Mouse (Mus musculus) midbrain, embryonic 14.5 days (tissue): ENCODE measurements around the gene Rufy3. TPM values are rescaled to one million over a fixed set of nuclear protein-coding genes. Genes with fewer than 3 reads are reported as not detected.
A peak's percentile ranks its signal among the peaks of the same experiment; 100 is the strongest.

Experiments
- ATAC-seq: fragments of 200-750 bp; cut with Nextera tagmentation; 2 replicates; pipeline ENCODE4 v1.8.0; 2017; ENCODE audit warnings: moderate number of reproducible peaks, moderate library complexity; ENCODE audit not compliant: low FRiP score, low TSS enrichment
- DNase-seq: peaks from one replicate; pipeline ENCODE4 v3.0.0-alpha.2; 2015
- H3K27ac ChIP-seq: fragments of 300-500 bp; sonication (generic); replicated peaks from 2 replicates; pipeline ENCODE4 v1.5.1; 2014; ENCODE audit warnings: mild to moderate bottlenecking, low read depth, low read length, moderate library complexity
- H3K27me3 ChIP-seq: fragments of 300-500 bp; sonication (generic); 2 replicates; pipeline ENCODE4 v1.6.1; 2014; ENCODE audit warnings: low read length, control low read depth, mixed read lengths; ENCODE audit not compliant: control insufficient read depth, insufficient read depth
- H3K36me3 ChIP-seq: fragments of 300-500 bp; sonication (generic); 2 replicates; pipeline ENCODE4 v1.6.1; 2014; ENCODE audit warnings: low read length, control low read depth; ENCODE audit not compliant: control insufficient read depth, insufficient read depth
- H3K4me1 ChIP-seq: fragments of 300-500 bp; sonication (generic); 2 replicates; pipeline ENCODE4 v1.6.1; 2014; ENCODE audit warnings: mild to moderate bottlenecking, antibody characterized with exemption, low read length, control low read depth; ENCODE audit not compliant: control insufficient read depth, insufficient read depth
- H3K4me2 ChIP-seq: fragments of 300-500 bp; sonication (generic); 2 replicates; pipeline ENCODE4 v1.6.1; 2014; ENCODE audit warnings: mild to moderate bottlenecking, low read length, moderate library complexity
- H3K4me3 ChIP-seq: fragments of 300-500 bp; sonication (generic); replicated peaks from 2 replicates; pipeline ENCODE4 v1.5.1; 2014; ENCODE audit warnings: low read depth, low read length
- H3K9ac ChIP-seq: fragments of 300-500 bp; sonication (generic); replicated peaks from 2 replicates; pipeline ENCODE4 v1.6.1; 2014; ENCODE audit warnings: mild to moderate bottlenecking, low read length, moderate library complexity
- H3K9me3 ChIP-seq: fragments of 300-500 bp; sonication (generic); 2 replicates; pipeline ENCODE4 v1.6.1; 2016; ENCODE audit warnings: low read length, control low read depth, mixed read lengths; ENCODE audit not compliant: control insufficient read depth
- WGBS: fragments of 180-500 bp; shearing (Covaris S2); extraction: QIAGEN DNeasy Blood & Tissue Kit; methylation state at CpG from one replicate; pipeline ENCODE4 v1.1.7; 2014; 5-methylcytosine and 5-hydroxymethylcytosine counted together
- polyA plus RNA-seq: library from polyadenylated mRNA; unstranded; fragments of >200 nt; fragmentation: Nextera tagmentation; extraction: Ambion mirVana; gene quantifications from 2 replicates; pipeline ENCODE4 v1.2.1, GENCODE M21; 2014

The Rufy3 gene
- polyA plus RNA-seq, 1 experiment from 2014 or later: 322 TPM

DNA sequence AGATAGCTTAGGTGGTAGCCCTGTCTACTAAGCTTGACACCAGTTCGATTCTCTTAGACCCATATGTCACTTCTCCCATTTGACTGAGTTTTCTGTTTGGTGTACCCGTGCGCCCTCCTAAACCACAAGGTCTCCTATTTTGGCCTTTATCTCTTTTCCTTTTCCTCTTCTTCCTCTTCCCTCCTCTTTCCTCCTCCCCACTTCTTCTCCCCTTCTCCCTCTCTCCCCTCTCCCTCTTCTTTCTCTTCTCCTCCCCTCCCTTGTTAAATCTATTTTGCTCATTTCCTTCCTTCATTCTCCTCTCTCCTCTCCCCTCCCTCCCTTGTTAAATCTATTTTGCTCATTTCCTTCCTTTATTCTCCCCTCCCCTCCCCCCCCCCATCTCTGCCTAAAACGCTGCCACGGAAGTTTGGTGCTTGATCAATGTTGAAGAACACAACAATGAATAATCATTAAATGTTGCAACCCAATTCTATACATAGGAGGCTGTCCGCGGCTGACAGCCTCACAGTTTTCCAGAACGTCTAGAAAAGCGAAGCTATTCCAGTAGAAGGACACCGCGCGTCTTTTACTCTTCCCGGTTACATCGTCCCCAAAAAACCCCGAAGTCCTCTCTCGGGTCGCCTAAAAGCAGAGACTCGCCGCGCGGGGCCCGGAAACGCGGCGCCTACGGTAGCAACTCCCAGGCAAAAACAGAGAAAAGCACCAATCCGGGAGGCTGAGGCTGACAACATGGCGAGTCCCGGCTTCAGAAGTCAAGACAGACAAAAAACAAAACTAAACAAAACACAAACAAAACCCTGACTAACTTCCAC is 11.4 kb upstream of the Rufy3 start:
- peak overlapping the region; percentile 89 for H3K4me3 ChIP-seq
- peaks cover 14% of the 10 kb centered on the region for H3K4me1 ChIP-seq
- H3K9ac ChIP-seq: peak overlapping the region; percentile 48
- H3K36me3 ChIP-seq: no peaks in the 10 kb centered on the region
- peak; percentile 7 for DNase-seq
- H3K27me3 ChIP-seq: no peaks in the 10 kb centered on the region
- H3K27ac ChIP-seq: peak overlapping the region; percentile 82
- WGBS: 7% methylated on average over 29 of the region's 29 CpGs
- H3K4me2 ChIP-seq: peak overlapping the region; percentile 56
- ATAC-seq: peak; percentile 5; the same call in 1 of the 2 replicates
- H3K9me3 ChIP-seq: no peaks in the 10 kb centered on the region

DNA sequence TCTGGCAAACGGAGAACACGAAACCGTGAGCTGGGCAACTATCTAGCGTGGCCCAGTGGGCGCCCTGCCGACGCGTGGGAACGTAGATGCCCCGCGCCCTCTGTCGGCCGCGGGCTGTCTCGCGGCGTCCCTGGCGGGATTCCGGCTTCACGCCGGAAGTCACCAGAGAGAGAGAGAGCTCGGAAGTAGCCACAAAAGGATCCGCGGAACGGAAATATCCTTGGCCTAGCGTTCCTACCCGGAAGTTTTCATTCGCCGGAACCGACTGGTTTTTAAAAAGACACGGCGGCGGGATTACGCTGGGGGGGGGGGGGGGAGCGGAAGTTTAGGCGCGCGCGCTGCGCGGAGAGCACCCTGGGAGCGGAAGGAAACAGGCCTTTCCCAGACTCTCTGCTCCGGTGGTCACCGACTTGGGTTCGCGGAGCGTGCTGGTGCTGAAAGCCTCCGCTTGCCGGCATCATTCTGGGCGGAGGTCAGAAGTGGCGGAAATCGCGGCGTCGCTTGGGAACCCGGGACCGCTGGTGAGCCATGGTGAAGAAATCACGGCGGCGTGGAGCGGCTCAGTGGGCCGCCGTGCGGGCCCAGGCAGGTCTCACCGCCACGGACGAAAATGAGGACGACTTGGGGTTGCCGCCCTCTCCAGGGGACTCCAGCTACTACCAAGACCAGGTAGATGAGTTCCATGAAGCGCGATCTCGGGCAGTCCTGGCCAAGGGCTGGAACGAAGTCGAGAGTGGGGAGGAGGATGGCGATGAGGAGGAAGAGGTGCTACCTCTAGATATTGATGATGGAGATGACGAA is 10.6 kb upstream of the Rufy3 start, which contains the start of gene Utp3:
TSS of gene Utp3 (plus strand) at position 377 of the 801 bp plus-strand sequence.
- peak within 1 kb of the TSS; percentile 89 for H3K4me3 ChIP-seq
- no peaks in the 10 kb centered on the region for H3K27me3 ChIP-seq
- under 1% methylated on average over 76 of the region's 76 CpGs for whole genome bisulfite sequencing
- DNase-seq (peak; percentile 99), ATAC-seq (peak; percentile 96)
- H3K36me3 ChIP-seq: no peaks in the 10 kb centered on the region
- peak within 1 kb of the TSS; percentile 96 for H3K4me2 ChIP-seq
- H3K9ac ChIP-seq: peak within 1 kb of the TSS; percentile 87
- H3K4me1 ChIP-seq: peaks cover 14% of the 10 kb centered on the region
- H3K9me3 ChIP-seq: no peaks in the 10 kb centered on the region
- H3K27ac ChIP-seq: peak within 1 kb of the TSS; percentile 82

DNA sequence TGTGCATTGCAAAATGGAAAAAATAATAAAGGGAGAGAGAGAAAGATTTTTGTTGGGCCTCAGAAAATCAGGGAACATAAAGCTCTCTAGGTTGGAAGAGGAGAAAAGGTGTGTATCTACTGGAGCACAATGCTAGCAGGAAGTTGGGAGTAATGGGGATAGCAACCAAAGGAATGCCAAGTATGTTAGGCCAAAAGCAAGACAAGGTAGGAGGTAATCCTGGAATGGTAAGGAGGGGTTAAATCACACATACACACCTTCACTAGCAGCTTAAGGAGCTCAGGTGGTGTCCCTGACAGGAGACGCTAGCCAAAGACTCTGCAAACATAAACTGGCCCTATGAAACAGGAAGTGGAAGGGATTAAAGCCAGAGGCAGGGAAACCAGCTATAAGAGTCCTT is 5.8 kb upstream of the Rufy3 start:
- H3K9me3 ChIP-seq: no peaks in the 10 kb centered on the region
- H3K27ac ChIP-seq: no peak overlapping the region
- DNase-seq (no peak), ATAC-seq (no peak)
- peaks cover 14% of the 10 kb centered on the region for H3K4me1 ChIP-seq
- no peak overlapping the region for H3K9ac ChIP-seq
- no peaks in the 10 kb centered on the region for H3K36me3 ChIP-seq
- H3K27me3 ChIP-seq: no peaks in the 10 kb centered on the region
- no peak overlapping the region for H3K4me2 ChIP-seq
- WGBS: 46% methylated on average over 1 of the region's 1 CpGs
- H3K4me3 ChIP-seq: no peak overlapping the region

DNA sequence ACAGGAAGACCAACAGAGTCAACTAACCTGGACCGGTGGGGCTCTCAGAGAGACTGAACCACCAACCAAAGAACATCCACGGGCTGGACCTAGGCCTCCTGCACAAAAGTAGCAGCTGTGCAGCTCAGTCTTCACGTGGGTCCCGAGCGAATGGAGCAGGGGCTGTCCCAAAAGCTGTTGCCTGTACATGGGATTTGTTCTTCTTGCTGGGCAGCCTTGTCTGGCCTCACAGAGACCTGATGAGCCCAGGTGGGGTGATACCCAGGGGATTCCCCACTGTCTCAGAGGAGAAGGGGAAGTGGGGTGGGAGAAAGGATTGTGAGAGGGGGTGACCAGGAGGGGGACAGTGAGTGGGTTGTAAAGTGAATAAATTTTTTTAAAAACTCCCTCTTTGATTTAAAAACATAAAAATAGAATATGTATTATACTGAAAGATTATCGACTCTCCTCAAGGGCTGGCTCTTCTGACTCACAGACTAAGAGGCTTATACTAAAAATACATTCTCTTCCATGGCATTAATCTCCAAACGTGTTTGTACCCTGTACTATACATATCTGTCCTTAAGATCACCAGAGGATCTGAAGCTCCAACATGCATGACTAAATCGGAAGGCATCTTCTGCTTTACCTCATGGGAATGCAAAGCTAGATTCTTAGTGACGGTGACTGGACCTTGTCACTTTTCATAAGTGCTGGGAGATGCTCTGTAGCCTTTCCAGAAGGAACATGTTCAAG is 3.6 kb upstream of the Rufy3 start:
- H3K4me1 ChIP-seq: no peaks in the 10 kb centered on the region
- WGBS: 86% methylated on average over 9 of the region's 9 CpGs
- no peak for DNase-seq
- no peak overlapping the region for H3K4me2 ChIP-seq
- H3K9ac ChIP-seq: no peak overlapping the region
- H3K36me3 ChIP-seq: no peaks in the 10 kb centered on the region
- no peaks in the 10 kb centered on the region for H3K9me3 ChIP-seq
- ATAC-seq: no peak
- no peak overlapping the region for H3K27ac ChIP-seq
- no peak overlapping the region for H3K4me3 ChIP-seq
- no peaks in the 10 kb centered on the region for H3K27me3 ChIP-seq

DNA sequence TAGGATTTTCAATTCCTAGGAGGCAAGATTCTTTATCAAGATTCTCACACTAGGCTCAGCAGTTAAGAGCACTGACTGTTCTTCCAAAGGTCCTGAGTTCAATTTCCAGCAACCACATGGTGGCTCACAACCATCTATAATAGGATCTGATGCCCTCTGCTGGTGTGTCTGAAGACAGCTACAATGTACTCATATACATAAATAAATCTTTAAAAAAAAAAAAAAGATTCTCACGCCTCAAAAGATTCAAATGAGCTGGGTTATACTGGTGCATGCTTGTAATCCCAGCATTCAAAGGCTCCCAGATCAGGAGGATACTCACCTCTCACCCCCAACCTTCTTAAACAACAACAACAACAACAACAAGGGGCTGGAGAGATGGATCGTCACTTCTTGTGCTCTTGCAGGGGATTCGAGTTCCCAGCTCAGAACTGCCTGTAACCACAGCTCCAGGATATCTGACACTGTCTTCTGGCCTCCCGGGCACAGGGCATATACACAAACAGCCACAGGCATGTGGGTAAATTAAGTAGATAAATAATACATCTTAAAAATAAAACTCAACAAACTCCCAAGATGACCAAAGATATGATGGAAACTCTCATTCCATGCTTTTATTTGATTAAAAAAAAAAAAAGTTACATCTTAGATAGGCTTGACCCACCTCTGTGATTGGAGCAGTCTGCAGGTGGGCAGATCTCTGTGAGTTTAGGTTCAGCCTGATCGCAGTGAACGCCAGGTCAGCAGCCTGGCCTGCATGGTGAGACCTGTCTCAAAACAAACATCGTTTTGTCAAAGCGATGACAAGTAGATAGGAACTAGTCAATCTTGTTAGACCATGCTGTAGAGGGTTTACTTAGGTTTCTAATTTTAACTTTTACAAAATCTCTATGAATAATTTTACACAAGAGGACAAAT is 1.7 kb upstream of the Rufy3 start:
- Histone ChIP-seq H3K4me3 (no peak overlapping the region), H3K36me3 (no peaks in the 10 kb centered on the region), H3K4me1 (peaks cover 6% of the 10 kb centered on the region; the same call in 1 of the 2 replicates), H3K9ac (no peak overlapping the region), H3K4me2 (no peak overlapping the region), H3K9me3 (no peaks in the 10 kb centered on the region), H3K27me3 (no peaks in the 10 kb centered on the region), H3K27ac (no peak overlapping the region)
- 81% methylated on average over 8 of the region's 8 CpGs for WGBS
- ATAC-seq (no peak), DNase-seq (no peak)

DNA sequence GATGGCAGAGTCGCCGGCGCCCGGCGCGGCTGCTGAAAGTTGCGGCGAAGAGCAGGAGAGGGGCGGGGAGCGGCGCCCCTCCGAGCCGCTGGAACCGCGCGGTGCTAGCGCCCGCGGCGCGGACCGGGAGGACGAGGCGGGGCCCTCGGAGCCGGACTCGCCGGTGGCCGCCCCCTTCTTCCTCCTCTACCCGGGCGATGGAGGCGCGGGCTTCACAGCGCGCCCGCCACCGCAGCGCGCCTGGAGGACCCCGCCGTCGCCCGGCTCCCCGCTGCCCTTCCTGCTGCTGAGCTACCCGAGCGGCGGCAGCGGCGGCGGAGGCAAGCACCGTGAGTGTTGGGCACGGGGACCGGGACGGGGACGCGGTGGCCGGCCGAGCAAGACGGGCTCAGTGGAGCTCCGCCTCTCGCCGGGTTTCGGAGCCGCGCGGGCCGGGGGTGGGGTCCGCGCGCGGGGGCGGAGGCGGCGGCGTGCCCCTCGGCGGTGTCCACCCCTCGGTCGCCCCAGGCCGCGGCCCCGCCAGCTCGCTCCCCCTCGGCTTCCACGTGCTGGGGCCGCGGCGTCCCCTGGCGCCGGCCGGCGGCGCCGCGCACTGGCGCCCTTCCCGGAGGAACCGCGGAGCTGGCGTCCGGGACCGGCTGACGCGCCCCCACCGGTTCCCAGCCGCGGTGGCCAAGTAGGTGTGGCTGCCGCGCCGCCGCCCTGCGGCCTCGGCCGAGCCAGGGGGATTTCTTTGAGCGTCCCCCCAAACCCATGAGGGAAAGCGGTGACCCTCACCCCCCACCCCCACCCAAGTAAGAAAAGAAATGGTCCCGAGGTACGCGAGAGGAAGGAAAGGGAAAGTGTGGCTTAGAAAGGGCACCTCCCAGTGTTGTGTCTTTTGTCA is 551 bp downstream of the Rufy3 start:
- Histone ChIP-seq H3K36me3 (no peaks in the 10 kb centered on the region), H3K9ac (peak overlapping the region; percentile 88), H3K27me3 (no peaks in the 10 kb centered on the region), H3K4me1 (peaks cover 6% of the 10 kb centered on the region; the same call in 1 of the 2 replicates), H3K9me3 (no peaks in the 10 kb centered on the region), H3K27ac (peak overlapping the region; percentile 88), H3K4me3 (peak overlapping the region; percentile 86), H3K4me2 (peak overlapping the region; percentile 78)
- ATAC-seq (peak; percentile 82), DNase-seq (peak; percentile 76)
- under 1% methylated on average over 102 of the region's 119 CpGs for WGBS

DNA sequence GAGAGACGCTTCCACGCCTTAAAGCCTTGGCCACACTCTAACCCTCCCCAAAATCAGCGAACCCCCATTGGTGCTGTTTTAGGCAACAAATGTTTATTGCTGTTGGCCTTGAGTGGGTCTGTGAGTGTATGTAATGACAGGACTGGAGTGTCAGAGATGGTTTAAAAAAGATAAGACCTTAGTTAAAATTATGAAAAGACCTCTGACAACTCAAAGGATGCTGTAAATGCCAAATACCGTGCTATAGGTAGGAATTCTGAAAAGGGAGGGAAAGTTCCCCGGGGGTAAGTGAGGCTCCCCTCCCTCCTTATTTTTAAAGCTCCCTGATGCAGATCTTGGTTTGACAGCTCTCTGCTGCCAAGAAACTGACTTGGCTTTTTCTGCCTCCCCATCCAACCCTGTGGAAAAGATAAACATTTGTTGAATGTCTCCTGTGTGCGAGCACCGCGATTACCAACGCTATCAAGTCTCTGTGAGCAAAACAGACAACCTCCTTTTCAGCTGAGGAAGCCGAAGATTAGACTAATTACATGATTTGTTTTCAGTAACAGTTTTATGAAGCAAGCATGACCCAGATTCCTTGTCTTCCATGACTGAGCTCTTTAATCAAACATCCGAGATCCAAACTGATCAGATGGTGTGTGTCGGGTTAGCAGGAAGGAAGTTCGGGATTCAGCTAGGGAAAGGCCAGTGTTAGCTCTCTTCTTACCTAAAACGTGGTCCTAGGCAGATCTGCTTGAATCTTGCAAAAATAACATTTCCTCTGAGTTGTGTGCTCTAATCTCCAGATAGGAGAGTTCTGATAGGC is 1.4 kb downstream of the Rufy3 start:
- H3K27me3 ChIP-seq: no peaks in the 10 kb centered on the region
- H3K9ac ChIP-seq: peak overlapping the region; percentile 88
- peak overlapping the region; percentile 86 for H3K4me3 ChIP-seq
- H3K4me1 ChIP-seq: peaks cover 6% of the 10 kb centered on the region; the same call in 1 of the 2 replicates
- WGBS: 5% methylated on average over 14 of the region's 14 CpGs
- H3K36me3 ChIP-seq: peaks cover 5% of the 10 kb centered on the region; the same call in 1 of the 2 replicates
- H3K9me3 ChIP-seq: no peaks in the 10 kb centered on the region
- peak overlapping the region; percentile 78 for H3K4me2 ChIP-seq
- DNase-seq: peak; percentile 38
- H3K27ac ChIP-seq: peak overlapping the region; percentile 88
- no peak for ATAC-seq
